Mouse (Mus musculus) G1E (cell line): ENCODE measurements around the gene Tbc1d22a.

Experiments used
- CTCF ChIP-seq: IDR thresholded peaks from 2 replicates; pipeline ENCODE4 v1.5.1; 2012; ENCODE audit warnings: low read depth, low read length, inconsistent platforms, mixed read lengths
- POLR2AphosphoS5 ChIP-seq: IDR thresholded peaks from 2 replicates; pipeline ENCODE4 v1.6.1; 2012; ENCODE audit warnings: low read depth, low read length, inconsistent platforms; ENCODE audit not compliant: insufficient replicate concordance
- TAL1 ChIP-seq: conservative IDR thresholded peaks from 2 replicates; pipeline ENCODE4 v1.6.1; 2012; ENCODE audit warnings: low read depth, low read length, inconsistent platforms, mixed read lengths

GRCm38 (mm10) chr15:86428496-86428895, 214.2 kb downstream of the Tbc1d22a start:
- TF ChIP-seq CTCF (no peak), POLR2AphosphoS5 (no peak), TAL1 (no peak)
